Mouse (Mus musculus): ENCODE measurements around the gene Zfp39. TPM values are rescaled to one million over a fixed set of nuclear protein-coding genes. Genes with fewer than 3 reads are reported as not detected.

Zfp39 gene
- polyA plus RNA-seq, 1 experiment, result 5.4 TPM

DNA sequence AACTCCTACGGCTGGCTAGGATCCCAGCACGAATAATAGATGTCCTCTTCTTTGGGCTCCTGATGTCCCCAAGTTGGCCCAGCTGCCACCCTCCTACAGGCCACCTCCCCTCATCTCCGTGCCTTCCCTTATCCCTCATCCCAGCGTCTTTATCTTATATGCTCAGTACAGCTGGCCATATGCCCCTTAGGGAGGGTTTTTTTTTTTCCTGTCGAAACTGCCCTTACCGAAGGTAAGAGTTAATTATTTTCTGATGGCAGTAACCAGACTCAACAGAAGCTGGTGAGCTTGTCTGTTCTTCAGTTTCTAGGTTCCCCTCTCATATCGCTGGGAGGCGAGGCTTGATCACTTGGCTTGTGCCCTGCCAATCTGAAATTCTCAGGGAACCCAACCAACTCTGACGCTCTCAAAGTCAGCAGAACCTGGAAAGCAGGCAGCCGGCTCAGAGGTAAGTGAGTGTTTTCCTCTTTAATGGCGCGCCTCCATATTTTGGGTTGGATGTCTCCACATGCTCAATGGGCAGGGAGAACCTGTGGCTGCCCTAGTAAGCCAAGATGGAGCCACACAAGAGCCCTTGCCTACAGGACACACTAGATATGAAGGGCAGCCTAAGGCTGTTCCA, 13.8 kb upstream of the Zfp39 start, which contains the start of gene Btnl10:
TSS of gene Btnl10 (plus strand) at position 164 of the 622 bp plus-strand sequence.
- no peak for DNase-seq
- 50% methylated on average over 12 of the region's 12 CpGs for WGBS
- no peak within 1 kb of the TSS for H3K4me3 ChIP-seq (replicated peaks; ENCODE audit: insufficient read depth, low read depth, low read length)
- no peak for TF ChIP-seq POLR2A (IDR thresholded peaks at IDR 0.05; ENCODE audit: borderline replicate concordance, insufficient read depth, low read length)
- no peak for TF ChIP-seq CTCF (IDR thresholded peaks at IDR 0.05; ENCODE audit: borderline replicate concordance, insufficient read depth, low read depth, low read length)
- peaks cover 4% of the 10 kb centered on the region; the same call in 1 of the 2 replicates for H3K4me1 ChIP-seq (ENCODE audit: control insufficient read depth, insufficient read depth, low read length)
- no peak within 1 kb of the TSS for H3K27ac ChIP-seq (ENCODE audit: insufficient read depth, low read length)
- no peaks in the 10 kb centered on the region for H3K27me3 ChIP-seq (ENCODE audit: control insufficient read depth, insufficient read depth, low read length)

- Histone ChIP-seq H3K27ac (ENCODE audit: insufficient read depth, low read length) (no peak overlapping the region), H3K4me3 (replicated peaks; ENCODE audit: insufficient read depth, low read depth, low read length) (no peak overlapping the region), H3K4me1 (ENCODE audit: control insufficient read depth, insufficient read depth, low read length) (peaks cover 4% of the 10 kb centered on the region; the same call in 1 of the 2 replicates), H3K27me3 (ENCODE audit: control insufficient read depth, insufficient read depth, low read length) (no peaks in the 10 kb centered on the region)
- DNase-seq, result no peak
- WGBS, result 29% methylated on average over 14 of the region's 14 CpGs
- TF ChIP-seq POLR2A (IDR thresholded peaks at IDR 0.05; ENCODE audit: borderline replicate concordance, insufficient read depth, low read length), result no peak
- peak; percentile 42; the same call in 1 of the 2 replicates for TF ChIP-seq CTCF (IDR thresholded peaks at IDR 0.05; ENCODE audit: borderline replicate concordance, insufficient read depth, low read depth, low read length)
These were observed 13.1 kb upstream of the Zfp39 start for GRCm38 (mm10) chr11:58916879-58917744.

DNA sequence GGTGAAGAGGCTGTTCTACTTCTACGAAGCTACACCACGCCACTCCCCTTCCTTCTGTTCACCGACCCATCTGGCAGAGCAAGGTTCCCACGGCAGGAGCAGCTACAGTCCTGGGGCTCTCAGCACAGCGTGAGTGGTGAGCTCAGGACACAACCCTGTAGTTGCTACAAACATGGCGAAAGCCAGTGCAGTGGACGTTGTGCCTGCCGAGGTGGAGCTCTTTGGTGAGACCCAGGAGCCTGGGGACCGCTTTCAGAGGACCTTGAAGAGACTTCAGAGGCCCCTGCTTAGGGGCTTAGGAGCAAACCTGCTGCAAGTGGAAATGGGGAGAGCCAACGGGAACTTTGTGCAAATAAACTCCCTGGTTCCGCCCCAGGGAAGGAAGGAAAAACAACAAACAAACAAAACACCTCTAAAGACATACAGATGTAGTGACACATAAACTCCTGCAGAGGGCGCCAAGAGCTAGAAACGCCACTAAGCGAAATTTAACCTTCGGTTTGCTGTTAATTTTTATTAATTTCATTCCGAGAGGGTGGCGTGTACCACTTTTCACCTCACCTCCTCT, 10.5 kb upstream of the Zfp39 start:
- peak; percentile 43 to 56 for DNase-seq
- no peak overlapping the region for H3K27ac ChIP-seq (ENCODE audit: insufficient read depth, low read length)
- H3K27me3 ChIP-seq (ENCODE audit: control insufficient read depth, insufficient read depth, low read length), result no peaks in the 10 kb centered on the region
- peak overlapping the region; percentile 42 for H3K4me3 ChIP-seq (replicated peaks; ENCODE audit: insufficient read depth, low read depth, low read length)
- peaks cover 4% of the 10 kb centered on the region; the same call in 1 of the 2 replicates for H3K4me1 ChIP-seq (ENCODE audit: control insufficient read depth, insufficient read depth, low read length)
- WGBS, result 1% methylated on average over 17 of the region's 17 CpGs
- TF ChIP-seq CTCF (IDR thresholded peaks at IDR 0.05; ENCODE audit: borderline replicate concordance, insufficient read depth, low read depth, low read length) (peak; percentile 13; the same call in 1 of the 2 replicates), POLR2A (IDR thresholded peaks at IDR 0.05; ENCODE audit: borderline replicate concordance, insufficient read depth, low read length) (no peak)

DNA sequence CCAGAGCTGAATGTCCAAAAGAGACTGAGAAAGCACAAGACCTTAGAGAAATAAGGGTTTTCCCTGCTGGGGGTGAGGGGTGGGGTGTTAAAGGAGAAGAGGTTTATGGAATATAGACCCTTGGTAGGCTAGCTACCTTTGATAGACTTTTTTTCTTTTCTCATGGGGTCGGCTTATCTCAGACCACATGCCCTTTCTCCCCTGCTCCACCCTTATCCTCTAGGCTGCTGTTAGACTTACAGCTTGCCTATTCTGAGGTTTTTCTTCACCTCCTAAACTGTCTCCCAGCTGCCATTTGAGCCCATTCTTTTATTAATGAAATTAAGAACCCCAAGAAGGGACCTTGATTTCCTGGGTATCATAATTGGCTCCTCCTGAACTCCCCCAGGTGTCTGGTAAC, 9.8 kb upstream of the Zfp39 start:
- H3K4me1 ChIP-seq (ENCODE audit: control insufficient read depth, insufficient read depth, low read length), result peaks cover 4% of the 10 kb centered on the region; the same call in 1 of the 2 replicates
- no peaks in the 10 kb centered on the region for H3K27me3 ChIP-seq (ENCODE audit: control insufficient read depth, insufficient read depth, low read length)
- no peak for DNase-seq
- TF ChIP-seq CTCF (IDR thresholded peaks at IDR 0.05; ENCODE audit: borderline replicate concordance, insufficient read depth, low read depth, low read length), result no peak
- TF ChIP-seq POLR2A (IDR thresholded peaks at IDR 0.05; ENCODE audit: borderline replicate concordance, insufficient read depth, low read length), result no peak
- whole genome bisulfite sequencing, result 100% methylated on average over 1 of the region's 1 CpGs
- H3K27ac ChIP-seq (ENCODE audit: insufficient read depth, low read length), result no peak overlapping the region
- no peak overlapping the region for H3K4me3 ChIP-seq (replicated peaks; ENCODE audit: insufficient read depth, low read depth, low read length)

GRCm38 (mm10) chr11:58904838-58905237, 813 bp upstream of the Zfp39 start:
- H3K4me1 ChIP-seq (ENCODE audit: control insufficient read depth, insufficient read depth, low read length), result peaks cover 5% of the 10 kb centered on the region; the same call in 1 of the 2 replicates
- no peak overlapping the region for H3K27ac ChIP-seq (ENCODE audit: insufficient read depth, low read length)
- no peak overlapping the region for H3K4me3 ChIP-seq (replicated peaks; ENCODE audit: insufficient read depth, low read depth, low read length)
- 52% methylated on average over 6 of the region's 6 CpGs for WGBS
- TF ChIP-seq POLR2A (IDR thresholded peaks at IDR 0.05; ENCODE audit: borderline replicate concordance, insufficient read depth, low read length), result no peak
- TF ChIP-seq CTCF (IDR thresholded peaks at IDR 0.05; ENCODE audit: borderline replicate concordance, insufficient read depth, low read depth, low read length), result no peak
- no peaks in the 10 kb centered on the region for H3K27me3 ChIP-seq (ENCODE audit: control insufficient read depth, insufficient read depth, low read length)
- peak in 1 of 2 experiments; percentile 26 for DNase-seq

DNA sequence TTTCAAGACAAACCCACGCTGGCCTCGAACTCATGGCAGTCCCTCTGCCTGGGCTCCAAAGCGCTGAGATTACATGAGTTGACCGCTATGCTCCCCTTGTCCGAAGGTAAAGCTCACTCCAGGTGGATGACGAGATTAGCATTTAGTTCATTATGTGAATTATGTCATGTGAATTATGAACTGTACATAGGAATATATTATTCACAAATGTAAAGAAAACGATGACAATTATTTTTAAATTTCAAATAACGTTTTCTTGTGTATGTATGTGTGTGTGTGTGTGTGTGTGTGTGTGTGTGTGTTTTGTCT, 339 bp upstream of the Zfp39 start:
- no peak overlapping the region for H3K27ac ChIP-seq (ENCODE audit: insufficient read depth, low read length)
- H3K4me3 ChIP-seq (replicated peaks; ENCODE audit: insufficient read depth, low read depth, low read length), result peak overlapping the region; percentile 92
- TF ChIP-seq POLR2A (IDR thresholded peaks at IDR 0.05; ENCODE audit: borderline replicate concordance, insufficient read depth, low read length) (no peak), CTCF (IDR thresholded peaks at IDR 0.05; ENCODE audit: borderline replicate concordance, insufficient read depth, low read depth, low read length) (no peak)
- H3K27me3 ChIP-seq (ENCODE audit: control insufficient read depth, insufficient read depth, low read length), result no peaks in the 10 kb centered on the region
- DNase-seq, result no peak
- H3K4me1 ChIP-seq (ENCODE audit: control insufficient read depth, insufficient read depth, low read length), result peaks cover 5% of the 10 kb centered on the region; the same call in 1 of the 2 replicates
- WGBS, result 1% methylated on average over 8 of the region's 8 CpGs

DNA sequence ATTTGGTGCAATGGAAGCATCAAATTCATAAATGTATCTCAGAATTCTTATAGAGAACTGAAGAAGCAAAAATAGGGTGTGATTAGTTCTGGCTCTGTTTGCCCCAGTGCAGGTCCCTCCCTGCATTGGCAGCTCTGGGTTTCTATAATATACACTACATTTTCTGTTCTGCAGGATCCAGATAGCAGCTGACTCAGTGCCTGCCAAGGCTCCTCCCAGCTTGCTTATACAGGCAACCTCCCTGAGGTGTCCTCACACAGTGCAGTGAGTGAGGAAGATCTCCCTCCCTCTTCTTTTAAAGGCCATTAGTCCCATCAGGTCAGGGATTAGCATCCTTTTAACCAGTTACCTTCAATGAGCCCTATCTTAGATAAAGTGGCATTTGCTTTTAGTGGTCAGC, 2.9 kb downstream of the Zfp39 start:
- Histone ChIP-seq H3K4me1 (ENCODE audit: control insufficient read depth, insufficient read depth, low read length) (peaks cover 10% of the 10 kb centered on the region; the same call in 1 of the 2 replicates), H3K4me3 (replicated peaks; ENCODE audit: insufficient read depth, low read depth, low read length) (no peak overlapping the region), H3K27ac (ENCODE audit: insufficient read depth, low read length) (no peak overlapping the region), H3K27me3 (ENCODE audit: control insufficient read depth, insufficient read depth, low read length) (no peaks in the 10 kb centered on the region)
- no peak for DNase-seq
- TF ChIP-seq POLR2A (IDR thresholded peaks at IDR 0.05; ENCODE audit: borderline replicate concordance, insufficient read depth, low read length), result no peak
- TF ChIP-seq CTCF (IDR thresholded peaks at IDR 0.05; ENCODE audit: borderline replicate concordance, insufficient read depth, low read depth, low read length), result no peak
